20 mouse cellular contexts compared by ENCODE assay signal in the genomic region with DNA sequence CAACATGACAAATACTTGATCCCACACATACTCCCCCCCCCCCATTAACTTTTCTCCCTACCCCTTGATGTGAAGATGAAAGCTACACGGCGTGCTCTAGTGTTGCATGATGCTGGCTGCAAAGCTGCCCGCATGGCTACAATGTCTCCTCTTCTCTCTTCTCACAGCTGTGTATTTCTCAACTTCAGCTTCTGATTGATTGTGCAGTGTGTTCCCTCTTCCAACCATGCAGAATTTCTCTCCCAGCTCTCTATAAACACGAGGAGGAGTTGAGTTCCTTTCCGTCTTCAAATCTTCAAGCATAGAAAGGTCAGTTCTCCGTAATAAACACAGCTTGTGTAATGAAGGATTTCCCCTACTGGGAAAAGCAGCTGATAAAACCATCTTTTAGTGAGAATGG.
DNase-seq lines count a peak whose midpoint lies in the region; ATAC-seq and TF ChIP-seq lines count a peak whose summit lies in the region.
"Had no signal": no experiment of that assay in that cellular context is flagged by ENCODE, and none has a peak within 500 bp of the region (broad histone marks: within the 10 kb centered on the region; RNA-seq: fewer than 3 reads in every experiment).

No protein-coding gene starts in this region.

- no peaks in the 10 kb centered on the region for H3K27me3 ChIP-seq in lung, embryonic 14.5 days (ENCODE audit: insufficient read depth, low read length)
- no peaks in the 10 kb centered on the region for H3K27me3 ChIP-seq in stomach, embryonic 15.5 days (replicated peaks)
- H3K27me3 ChIP-seq in hindbrain, postnatal 0 days (ENCODE audit: insufficient read depth, low read length) = no peaks in the 10 kb centered on the region
- H3K27me3 ChIP-seq: forebrain, embryonic 13.5 days; hindbrain, embryonic 15.5 days; limb, embryonic 15.5 days had no signal

- H3K9me3 ChIP-seq in lung, embryonic 14.5 days (ENCODE audit: low read depth, low read length) = no peaks in the 10 kb centered on the region
- H3K9me3 ChIP-seq in stomach, embryonic 15.5 days = no peaks in the 10 kb centered on the region
- H3K9me3 ChIP-seq in hindbrain, postnatal 0 days (ENCODE audit: low read length) = no peaks in the 10 kb centered on the region
- H3K9me3 ChIP-seq: forebrain, embryonic 13.5 days; hindbrain, embryonic 15.5 days; limb, embryonic 15.5 days had no signal

- TF ChIP-seq CTCF in lung, embryonic 14.5 days (IDR thresholded peaks at IDR 0.05; ENCODE audit: low read depth) = no peak
- no peak for TF ChIP-seq CTCF in hindbrain, postnatal 0 days (IDR thresholded peaks at IDR 0.05; ENCODE audit: low read depth)

- 28% methylated on average over 6 of the region's 6 CpGs for WGBS in lung, embryonic 14.5 days
- WGBS in stomach, embryonic 15.5 days = 20% methylated on average over 6 of the region's 6 CpGs
- WGBS in hindbrain, postnatal 0 days = 76% methylated on average over 6 of the region's 6 CpGs

- no peaks in the 10 kb centered on the region for H3K4me1 ChIP-seq in lung, embryonic 14.5 days (ENCODE audit: insufficient read depth)
- H3K4me1 ChIP-seq in stomach, embryonic 15.5 days = no peaks in the 10 kb centered on the region
- H3K4me1 ChIP-seq in hindbrain, postnatal 0 days (ENCODE audit: insufficient read depth, low read length) = no peaks in the 10 kb centered on the region
- H3K4me1 ChIP-seq: forebrain, embryonic 13.5 days; hindbrain, embryonic 15.5 days; limb, embryonic 15.5 days had no signal

- DNase-seq in embryo, embryonic 11 days = peak; percentile 1
- no peak for DNase-seq in embryo, embryonic 10.5 days (ENCODE audit: low spot score)
- peak; percentile 48 for DNase-seq in lung, embryonic 14.5 days
- DNase-seq in lung, postnatal 4 days = no peak
- peak; percentile 19 for DNase-seq in brain, adult 2 months (ENCODE audit: low read depth, low spot score)
- DNase-seq in hindbrain, postnatal 0 days (ENCODE audit: low spot score) = no peak
- DNase-seq: adrenal gland, postnatal 10 days; cerebellum, adult 2 months; cerebellum, postnatal 25 days; kidney, adult 18-20 months; kidney, postnatal 10 days; left cerebral cortex, postnatal 4 days; right cerebral cortex, postnatal 14 days; thymus, postnatal 25 days had no signal

- ATAC-seq in lung, embryonic 14.5 days (ENCODE audit: insufficient read depth) = peak; percentile 91; the same call in 1 of the 2 replicates
- peak; percentile 47; the same call in 1 of the 2 replicates for ATAC-seq in stomach, embryonic 15.5 days (ENCODE audit: insufficient read depth, low FRiP score, low read depth)
- no peak for ATAC-seq in hindbrain, postnatal 0 days
- ATAC-seq: activated CD4-positive, CD25-positive, alpha-beta regulatory T cell, adult 4 months; forebrain, embryonic 13.5 days had no signal

- H3K36me3 ChIP-seq in lung, embryonic 14.5 days (ENCODE audit: insufficient read depth) = no peaks in the 10 kb centered on the region
- H3K36me3 ChIP-seq in stomach, embryonic 15.5 days = no peaks in the 10 kb centered on the region
- no peaks in the 10 kb centered on the region for H3K36me3 ChIP-seq in hindbrain, postnatal 0 days (ENCODE audit: insufficient read depth, low read length)
- H3K36me3 ChIP-seq: hindbrain, embryonic 15.5 days; limb, embryonic 15.5 days had no signal

- H3K9ac ChIP-seq in lung, embryonic 14.5 days = no peak overlapping the region
- no peak overlapping the region for H3K9ac ChIP-seq in stomach, embryonic 15.5 days
- H3K9ac ChIP-seq in hindbrain, postnatal 0 days (replicated peaks; ENCODE audit: low read length) = no peak overlapping the region
- H3K9ac ChIP-seq: forebrain, embryonic 13.5 days; hindbrain, embryonic 15.5 days; limb, embryonic 15.5 days had no signal

- no peak overlapping the region for H3K4me2 ChIP-seq in lung, embryonic 14.5 days
- no peak overlapping the region for H3K4me2 ChIP-seq in stomach, embryonic 15.5 days
- no peak overlapping the region for H3K4me2 ChIP-seq in hindbrain, postnatal 0 days (ENCODE audit: low read depth, low read length)
- H3K4me2 ChIP-seq: forebrain, embryonic 13.5 days; heart, embryonic 11.5 days; hindbrain, embryonic 15.5 days; limb, embryonic 15.5 days had no signal

- H3K4me3 ChIP-seq in lung, embryonic 14.5 days (ENCODE audit: low read depth, low read length) = no peak overlapping the region
- no peak overlapping the region for H3K4me3 ChIP-seq in stomach, embryonic 15.5 days (replicated peaks)
- H3K4me3 ChIP-seq in hindbrain, postnatal 0 days (ENCODE audit: low read length) = no peak overlapping the region
- H3K4me3 ChIP-seq: forebrain, embryonic 13.5 days; hindbrain, embryonic 15.5 days; limb, embryonic 15.5 days had no signal

- peak overlapping the region; percentile 52; the same call in 1 of the 2 replicates for H3K27ac ChIP-seq in lung, embryonic 14.5 days (ENCODE audit: low read depth)
- 0 out of 2 replicates have a peak overlapping the region, but pooled peaks have one; percentile 6 for H3K27ac ChIP-seq in stomach, embryonic 15.5 days
- no peak overlapping the region for H3K27ac ChIP-seq in hindbrain, postnatal 0 days
- H3K27ac ChIP-seq: forebrain, embryonic 13.5 days; hindbrain, embryonic 15.5 days; limb, embryonic 15.5 days had no signal

Comparison
In these comparisons a context has a peak if more than half of its experiments do, and no peak if none do; other contexts are left out.
1. DNase-seq: peak in embryo, embryonic 11 days (single experiment), lung, embryonic 14.5 days (single experiment) and brain, adult 2 months (single experiment); none in embryo, embryonic 10.5 days (single experiment), lung, postnatal 4 days (0 of 2) and hindbrain, postnatal 0 days (single experiment).